Mouse (Mus musculus) lung, embryonic 14.5 days (tissue): Measurements from ENCODE around the gene Ugt2b5. TPM values are rescaled to one million over a fixed set of nuclear protein-coding genes. Genes with fewer than 3 reads are reported as not detected.

Experiments
- ATAC-seq: fragments of 200-750 bp; cut with Nextera tagmentation; 2 replicates; pipeline ENCODE4 v1.8.0; 2017; ENCODE audit warnings: mild to moderate bottlenecking, moderate TSS enrichment, moderate library complexity; ENCODE audit not compliant: insufficient read depth
- DNase-seq: peaks from one replicate; pipeline ENCODE4 v3.0.0-alpha.2; 2015
- H3K27ac ChIP-seq: fragments of 300-500 bp; sonication (generic); 2 replicates; pipeline ENCODE4 v1.5.1; 2014; ENCODE audit warnings: low read depth, mild to moderate bottlenecking, moderate library complexity
- H3K27me3 ChIP-seq: fragments of 300-500 bp; sonication (generic); 2 replicates; pipeline ENCODE4 v1.6.1; 2014; ENCODE audit warnings: low read length, control low read depth; ENCODE audit not compliant: insufficient read depth
- H3K36me3 ChIP-seq: fragments of 300-500 bp; sonication (generic); 2 replicates; pipeline ENCODE4 v1.6.1; 2014; ENCODE audit warnings: control low read depth; ENCODE audit not compliant: insufficient read depth
- H3K4me1 ChIP-seq: fragments of 300-500 bp; sonication (generic); 2 replicates; pipeline ENCODE4 v1.6.1; 2014; ENCODE audit warnings: antibody characterized with exemption, control low read depth; ENCODE audit not compliant: insufficient read depth
- H3K4me2 ChIP-seq: fragments of 300-500 bp; sonication (generic); 2 replicates; pipeline ENCODE4 v1.6.1; 2014; ENCODE audit warnings: mild to moderate bottlenecking
- H3K4me3 ChIP-seq: fragments of 300-500 bp; sonication (generic); 2 replicates; pipeline ENCODE4 v1.5.1; 2014; ENCODE audit warnings: low read depth, low read length
- H3K9ac ChIP-seq: fragments of 300-500 bp; sonication (generic); 2 replicates; pipeline ENCODE4 v1.6.1; 2014
- H3K9me3 ChIP-seq: fragments of 300-500 bp; sonication (generic); 2 replicates; pipeline ENCODE4 v1.6.1; 2016; ENCODE audit warnings: low read depth, low read length, control low read depth
- CTCF ChIP-seq: IDR thresholded peaks from 2 replicates; pipeline ENCODE4 v1.5.1; 2016; ENCODE audit warnings: antibody characterized with exemption, low read depth
- WGBS: fragments of 180-500 bp; shearing (Covaris S2); extraction: QIAGEN DNeasy Blood & Tissue Kit; methylation state at CpG from one replicate; pipeline ENCODE4 v1.1.7; 2014; 5-methylcytosine and 5-hydroxymethylcytosine counted together
- polyA plus RNA-seq: library from polyadenylated mRNA; unstranded; fragments of >200 nt; fragmentation: Nextera tagmentation; extraction: Ambion mirVana; gene quantifications from 2 replicates; pipeline ENCODE4 v1.2.1, GENCODE M21; 2014

Gene Ugt2b5
- polyA plus RNA-seq, 1 experiment from 2014 or later = not detected

GRCm38 (mm10) chr5:87091111-87091510 is 49.0 kb downstream of the Ugt2b5 start:
- no peak for ATAC-seq
- no peak for DNase-seq
- no peak for TF ChIP-seq CTCF
- Histone ChIP-seq H3K36me3 (no peaks in the 10 kb centered on the region), H3K4me3 (no peak overlapping the region), H3K4me2 (no peak overlapping the region), H3K27ac (no peak overlapping the region), H3K9me3 (no peaks in the 10 kb centered on the region), H3K9ac (no peak overlapping the region), H3K4me1 (no peaks in the 10 kb centered on the region), H3K27me3 (no peaks in the 10 kb centered on the region)

GRCm38 (mm10) chr5:87089264-87089663 is 50.9 kb downstream of the Ugt2b5 start:
- Histone ChIP-seq H3K36me3 (no peaks in the 10 kb centered on the region), H3K27me3 (no peaks in the 10 kb centered on the region), H3K4me3 (no peak overlapping the region), H3K4me2 (no peak overlapping the region), H3K4me1 (no peaks in the 10 kb centered on the region), H3K27ac (no peak overlapping the region), H3K9me3 (no peaks in the 10 kb centered on the region), H3K9ac (no peak overlapping the region)
- DNase-seq = no peak
- ATAC-seq = no peak
- no peak for TF ChIP-seq CTCF

GRCm38 (mm10) chr5:87086269-87086668 is 53.8 kb downstream of the Ugt2b5 start:
- no peak for TF ChIP-seq CTCF
- ATAC-seq (no peak), DNase-seq (no peak)
- H3K9me3 ChIP-seq = no peaks in the 10 kb centered on the region
- WGBS = 58% methylated on average over 3 of the region's 3 CpGs
- no peak overlapping the region for H3K4me2 ChIP-seq
- no peak overlapping the region for H3K4me3 ChIP-seq
- H3K4me1 ChIP-seq = no peaks in the 10 kb centered on the region
- no peak overlapping the region for H3K27ac ChIP-seq
- H3K9ac ChIP-seq = no peak overlapping the region
- H3K27me3 ChIP-seq = no peaks in the 10 kb centered on the region
- H3K36me3 ChIP-seq = no peaks in the 10 kb centered on the region

Other genes with a start within 250 kb of the Ugt2b5 start
- gene Ugt2b34, start 233.4 kb downstream of the Ugt2b5 start, polyA plus RNA-seq = not detected in 2 replicates
- gene Ugt2b1, start 213.8 kb downstream of the Ugt2b5 start, polyA plus RNA-seq = not detected in 2 replicates
- gene Ugt2b35, start 139.5 kb downstream of the Ugt2b5 start, polyA plus RNA-seq = not detected in 2 replicates
- gene Ugt2b36, start 47.8 kb downstream of the Ugt2b5 start, polyA plus RNA-seq = not detected in 2 replicates
- not detected in 2 replicates for gene Ugt2b37, start 114.5 kb upstream of the Ugt2b5 start, polyA plus RNA-seq
- not detected in 2 replicates for gene Ugt2a3, start 196.9 kb upstream of the Ugt2b5 start, polyA plus RNA-seq